Mouse (Mus musculus) retina, embryonic 14.5 days (tissue): ENCODE data around the gene Commd8.
A peak's percentile ranks its signal among the peaks of the same experiment; 100 is the strongest.

Source experiments
- DNase-seq: peaks from one replicate; pipeline ENCODE4 v3.0.0-alpha.2; 2015; ENCODE audit warnings: low spot score

Gene Commd8

DNA sequence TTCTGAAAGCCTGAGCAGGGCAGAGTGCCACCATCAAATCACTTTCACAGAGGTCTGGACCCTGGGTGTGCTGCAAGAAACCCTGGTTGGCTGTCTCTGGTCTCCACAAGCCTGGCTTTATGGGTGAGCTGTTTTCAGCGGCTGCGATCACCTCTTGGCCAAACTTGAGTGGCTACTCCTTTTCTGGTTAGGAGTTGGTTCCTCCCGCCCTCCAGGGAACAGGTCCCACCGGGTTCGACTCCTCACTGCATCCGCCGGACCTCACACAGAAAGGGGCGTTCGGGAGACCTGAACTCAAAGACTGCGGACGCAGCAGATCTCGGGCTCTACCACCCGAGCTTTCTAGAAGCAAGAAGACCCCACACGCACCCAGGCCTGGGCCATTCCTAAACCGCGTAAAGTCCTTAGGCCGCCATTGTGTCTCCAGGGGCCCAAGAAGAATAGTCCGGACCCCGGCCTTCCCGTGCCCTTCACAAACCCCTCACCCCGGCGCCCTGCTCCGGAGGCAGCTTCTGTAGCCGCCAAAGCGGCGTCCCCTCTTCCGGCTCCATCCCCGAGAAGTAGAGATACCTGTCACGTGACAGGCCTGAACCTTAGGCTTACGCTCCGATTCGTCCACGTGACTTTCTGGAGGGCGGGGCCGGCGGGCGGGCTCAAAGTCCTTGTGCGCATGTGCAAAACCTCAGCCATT is at the start of gene Commd8:
Gene Commd8 (minus strand): TSS at position 596 of the 691 bp plus-strand sequence.
- DNase-seq: peak; percentile 96

DNA sequence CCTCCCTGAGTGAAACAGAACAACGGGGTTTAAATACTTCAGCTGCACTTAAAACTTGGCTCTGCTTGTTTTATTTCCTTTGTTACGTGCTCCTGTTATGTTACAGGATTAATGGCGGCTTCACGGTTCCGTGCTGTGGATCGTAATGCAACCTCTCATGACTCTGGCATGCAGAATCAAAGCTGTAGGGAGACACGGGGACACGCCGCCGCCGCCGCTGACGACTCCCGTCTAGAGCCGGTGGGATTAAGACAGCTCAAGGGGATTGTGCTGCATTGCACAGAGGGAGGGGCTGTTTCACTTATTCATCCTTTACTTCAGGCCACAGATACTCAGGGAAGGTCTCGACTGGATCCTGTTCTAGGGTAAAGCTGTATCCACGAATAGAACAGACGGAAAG is 43.8 kb upstream of the Commd8 start:
- DNase-seq: no peak

DNA sequence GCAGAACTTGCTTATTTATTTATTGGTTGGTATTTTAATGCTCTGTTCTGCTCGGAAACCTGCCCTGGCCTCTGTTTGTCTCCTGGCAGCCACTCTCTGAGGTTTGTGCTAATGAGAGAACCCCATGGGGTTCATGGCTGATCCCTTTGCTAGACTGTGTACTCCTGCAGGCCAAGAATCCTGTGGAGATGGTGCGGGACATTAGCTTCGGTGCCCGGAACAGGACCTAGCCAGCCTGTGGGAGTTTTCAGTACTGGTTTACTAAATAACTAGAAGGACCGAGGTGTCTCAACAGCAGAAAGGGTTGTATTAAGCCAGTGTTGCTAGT is 42.8 kb upstream of the Commd8 start:
- no peak for DNase-seq

DNA sequence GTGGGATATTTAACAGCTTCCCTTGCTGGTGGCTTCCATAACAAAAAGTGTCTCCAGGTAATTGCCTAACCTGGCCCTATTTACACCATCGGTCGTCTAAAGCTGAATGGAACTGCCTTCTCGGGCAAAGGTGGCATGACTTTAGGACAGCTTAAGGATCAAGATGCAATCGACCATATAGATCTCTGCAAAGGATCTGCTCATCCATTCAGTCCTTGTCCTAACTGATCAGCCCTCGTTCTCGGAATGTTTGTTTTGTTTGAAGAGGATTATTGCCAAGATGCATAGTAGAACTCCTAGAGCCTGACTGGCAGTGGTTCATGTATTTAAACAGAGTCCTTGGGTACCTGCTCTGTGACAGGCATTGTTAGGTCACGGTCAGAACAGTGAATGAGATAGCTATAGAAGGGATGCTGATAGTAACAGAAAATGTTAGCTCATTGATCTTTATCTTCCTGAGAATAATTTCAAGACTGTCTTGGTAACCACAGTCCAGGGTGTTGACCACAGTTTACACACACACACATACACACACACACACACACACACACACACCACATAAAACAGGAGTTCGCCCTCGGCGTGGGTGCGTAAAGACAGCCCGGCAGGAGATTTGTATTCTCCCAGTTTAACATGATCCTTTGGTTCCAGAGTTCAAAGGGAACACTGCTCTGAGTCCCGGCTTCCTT is 42.3 kb upstream of the Commd8 start:
- DNase-seq: no peak

DNA sequence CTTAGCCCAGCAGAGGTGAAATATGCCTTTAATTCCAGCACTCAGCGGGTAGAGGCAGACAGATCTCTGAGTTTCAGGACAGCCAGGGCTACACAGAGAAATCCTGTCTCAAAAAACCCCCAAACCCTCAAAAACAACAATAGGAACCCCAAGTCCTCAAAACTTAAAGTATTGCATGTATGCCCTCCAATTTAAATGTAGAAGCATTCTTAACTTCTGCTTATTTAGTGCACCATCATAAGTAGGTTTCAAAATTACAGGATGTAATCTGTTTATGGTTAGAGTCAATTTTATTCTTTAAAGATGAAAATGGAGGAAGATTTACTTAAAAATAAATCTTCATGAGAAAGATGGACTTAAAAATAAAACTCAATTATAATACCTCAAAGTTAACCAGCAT is 40.5 kb upstream of the Commd8 start:
- DNase-seq: no peak

DNA sequence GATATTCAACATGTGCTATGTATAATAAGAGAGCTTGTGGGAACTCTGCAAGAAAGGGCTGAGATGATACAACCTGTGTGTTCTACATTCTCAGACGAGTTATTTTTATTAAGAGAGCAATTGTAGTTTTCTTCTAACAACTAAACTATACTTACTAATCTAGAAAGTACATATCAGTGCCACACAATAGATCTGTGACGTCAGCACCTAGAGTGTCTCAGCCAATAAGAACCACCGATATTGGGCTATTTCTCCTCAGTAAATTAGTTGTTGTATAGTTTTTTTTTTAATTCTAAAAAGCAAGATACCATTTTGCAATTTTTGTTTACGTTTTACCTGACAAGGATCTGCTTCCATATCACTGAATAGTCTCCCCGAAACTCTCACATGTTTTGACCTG is 37.3 kb upstream of the Commd8 start:
- no peak for DNase-seq

DNA sequence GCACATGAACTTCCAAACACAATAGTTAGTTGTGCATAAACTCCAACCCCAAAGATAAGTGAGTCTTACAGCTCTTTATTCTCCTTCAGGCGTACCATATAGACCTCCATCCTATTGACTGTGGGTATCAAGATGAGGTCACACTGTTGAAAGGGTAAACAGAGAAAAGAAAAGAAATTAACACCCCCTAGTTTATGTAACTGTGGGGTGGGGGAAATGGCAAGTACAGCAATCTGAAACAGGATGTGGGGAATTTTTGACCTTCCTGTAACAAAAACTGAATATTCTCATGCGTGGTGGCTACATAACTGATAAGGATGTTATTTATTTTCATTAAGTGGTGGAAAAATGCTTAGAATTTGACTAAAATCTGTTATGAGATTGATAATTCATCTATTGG is 36.5 kb upstream of the Commd8 start:
- DNase-seq: no peak

DNA sequence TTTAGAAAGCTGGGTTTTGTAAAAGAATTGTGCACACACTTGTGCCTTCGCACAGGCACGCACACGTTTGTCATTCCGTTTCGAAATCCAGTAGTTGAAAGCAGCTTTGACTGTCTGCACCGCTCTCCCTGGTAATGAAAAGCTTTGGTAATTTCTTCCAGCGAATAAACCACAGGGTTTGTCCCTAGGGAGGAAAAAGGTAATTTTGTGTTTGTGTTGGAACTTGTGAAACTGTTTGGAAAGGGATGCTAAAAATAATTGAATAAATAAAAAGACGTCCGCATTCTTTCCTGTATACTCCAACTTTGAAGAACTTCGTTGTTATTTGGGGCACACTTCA is 35.7 kb upstream of the Commd8 start:
- DNase-seq: peak; percentile 14

DNA sequence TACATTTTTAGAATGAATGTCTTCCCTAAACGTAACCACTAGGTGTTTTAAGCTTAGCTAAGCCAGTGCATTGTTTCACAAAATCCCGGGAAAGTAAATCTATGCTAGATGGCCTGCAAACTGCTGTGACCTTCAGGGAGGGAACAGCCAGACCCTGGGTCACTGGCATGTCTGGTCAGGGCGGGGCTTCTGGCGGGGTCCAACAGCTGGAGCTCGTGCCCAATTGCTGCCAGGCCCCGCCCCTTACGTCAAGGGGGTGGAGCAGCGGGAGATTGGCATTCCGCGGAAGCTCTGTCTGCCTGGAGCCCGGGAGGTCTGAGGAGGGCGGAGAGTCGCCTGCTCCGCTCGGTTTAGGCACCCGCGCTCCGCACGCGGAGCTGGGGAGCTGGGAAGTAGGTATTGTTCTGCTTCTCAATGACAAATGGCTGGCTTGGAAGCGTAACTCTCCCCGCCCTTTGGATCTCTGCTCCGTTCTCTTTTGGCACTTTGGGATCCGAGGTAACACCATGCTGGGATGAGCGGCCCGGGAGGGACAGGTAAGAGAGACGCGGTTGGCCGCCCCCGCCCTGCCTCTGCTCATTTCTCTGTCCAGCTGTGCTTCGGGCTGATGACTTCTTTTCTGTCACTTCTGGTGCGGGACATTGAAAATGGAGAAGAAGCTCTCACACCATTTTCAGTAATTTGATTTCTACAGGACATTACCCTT is 35.2 kb upstream of the Commd8 start:
- DNase-seq: peak; percentile 90

DNA sequence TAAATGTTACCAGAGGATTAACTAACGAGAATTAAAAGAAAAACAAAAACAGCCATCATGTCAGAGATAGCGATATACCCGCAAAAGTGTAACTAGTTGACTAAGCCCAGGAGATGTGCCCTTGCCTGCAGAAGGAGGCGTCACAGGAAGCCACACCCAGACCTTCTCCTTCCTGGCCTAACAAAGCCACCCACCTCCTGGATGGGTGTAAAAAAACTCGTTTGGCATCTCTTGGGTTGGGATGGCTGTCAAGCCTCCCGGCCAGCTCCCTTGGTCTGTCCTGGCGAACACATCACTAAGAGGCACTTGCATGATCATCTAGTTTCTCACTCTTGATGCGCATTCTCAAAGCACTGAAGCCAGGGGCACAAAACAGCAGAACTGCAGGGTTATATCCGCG is 34.0 kb upstream of the Commd8 start:
- no peak for DNase-seq

DNA sequence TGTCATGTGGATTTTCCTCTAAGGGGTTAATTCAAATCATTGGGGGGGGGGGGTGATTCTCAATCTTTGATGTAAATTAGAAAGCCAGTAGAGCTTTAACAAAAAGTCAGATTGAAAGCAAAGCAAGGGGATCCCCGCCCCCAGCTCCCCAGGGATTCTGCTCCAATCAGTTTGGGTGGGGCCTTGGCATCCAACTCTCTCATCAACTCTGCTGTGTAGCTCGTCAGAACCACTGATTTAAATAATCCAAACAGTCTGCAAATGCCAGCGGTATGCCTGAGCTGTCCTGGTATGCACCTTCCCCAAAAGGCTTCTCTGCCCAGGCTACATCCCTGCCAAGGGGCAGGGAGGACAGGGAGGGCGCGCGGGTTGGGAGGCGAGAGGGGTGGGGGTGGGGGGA is 33.6 kb upstream of the Commd8 start:
- no peak for DNase-seq

DNA sequence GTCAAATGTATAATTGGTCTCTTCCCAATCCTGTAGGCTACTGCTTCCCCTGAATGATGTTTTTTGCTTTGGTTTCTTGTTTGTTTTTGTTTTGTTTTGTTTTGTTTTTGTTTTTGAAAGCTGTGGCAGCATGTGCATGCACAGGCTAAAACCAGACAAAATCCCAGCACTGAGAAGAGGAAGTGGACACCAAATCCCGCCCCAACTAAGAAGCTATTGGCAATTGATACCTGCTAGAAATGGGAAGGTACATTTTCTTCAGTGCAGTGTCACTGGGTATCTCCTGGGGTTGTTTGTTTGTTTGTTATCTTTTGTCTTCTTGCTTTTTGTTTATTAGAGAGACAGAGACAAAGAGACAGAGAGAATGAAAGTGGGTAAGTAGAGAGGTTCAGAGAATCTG is 27.5 kb upstream of the Commd8 start:
- no peak for DNase-seq

DNA sequence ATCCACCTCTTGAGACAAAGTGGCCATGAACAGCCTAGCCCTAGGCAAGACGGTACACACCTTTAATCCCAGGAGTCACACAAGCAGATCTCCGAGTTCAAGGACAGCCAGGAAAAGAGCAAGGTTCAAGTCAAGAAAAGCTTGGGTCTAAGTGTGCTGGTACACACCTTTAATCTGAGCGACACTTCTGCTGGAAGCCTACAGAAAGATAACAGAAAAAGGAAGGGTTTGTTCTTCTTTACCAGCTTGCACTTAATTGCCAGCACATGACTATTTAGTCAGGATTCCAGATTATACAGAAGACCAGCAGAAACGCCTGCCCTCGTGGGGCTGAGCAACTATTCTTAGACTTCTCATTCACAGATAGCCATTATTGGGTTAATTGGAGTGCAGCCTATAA is 23.9 kb upstream of the Commd8 start:
- no peak for DNase-seq

DNA sequence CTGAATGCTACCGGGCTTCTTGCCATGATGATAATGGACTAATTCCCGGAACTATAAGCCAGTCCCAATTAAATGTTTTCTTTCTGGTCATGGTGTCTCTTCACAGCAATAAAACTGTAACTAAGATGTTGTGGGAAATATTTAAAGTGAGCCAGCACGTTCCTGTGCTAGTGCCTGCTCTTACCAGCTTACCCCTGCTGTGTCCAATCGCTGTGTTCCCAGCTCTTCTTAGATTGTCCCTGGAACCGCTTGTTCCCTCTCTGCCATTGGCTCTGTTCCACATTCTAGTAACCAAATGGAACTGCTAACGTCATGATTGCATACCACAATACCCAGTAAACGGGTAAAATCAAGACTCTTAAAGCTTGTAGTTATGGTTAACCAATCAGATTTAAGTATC is 23.2 kb upstream of the Commd8 start:
- no peak for DNase-seq

DNA sequence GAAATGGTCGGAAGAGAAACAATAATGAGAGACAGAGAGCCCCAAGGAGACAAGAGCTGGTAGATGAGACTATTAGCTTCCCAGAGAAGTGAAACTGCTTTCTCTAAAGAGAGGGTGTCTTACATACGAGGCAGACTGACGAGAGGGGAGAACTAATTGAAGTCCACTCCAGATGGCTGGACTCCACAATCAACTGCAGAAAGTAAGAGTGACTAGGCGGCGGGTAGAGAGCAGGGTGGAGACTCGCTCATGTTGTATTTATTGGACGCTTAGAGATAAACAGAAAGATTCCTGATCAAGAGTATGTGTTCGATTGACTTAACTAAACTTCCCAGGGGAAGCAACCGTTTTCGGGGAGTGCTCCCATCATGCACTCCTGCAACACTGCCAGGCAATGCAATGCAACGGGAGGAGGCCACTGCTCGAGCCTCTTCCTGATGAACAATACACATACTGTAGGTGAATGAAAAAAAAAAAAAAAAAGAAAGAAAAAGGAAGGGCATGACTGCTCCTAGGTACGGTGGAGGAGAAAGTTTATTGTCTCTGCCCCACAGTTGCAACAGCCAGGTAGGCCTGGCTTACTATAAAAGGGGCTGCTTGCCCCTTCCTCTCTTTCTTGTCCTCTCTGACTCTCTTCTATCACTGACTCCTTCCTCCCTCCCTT is 16.6 kb upstream of the Commd8 start:
- no peak for DNase-seq

DNA sequence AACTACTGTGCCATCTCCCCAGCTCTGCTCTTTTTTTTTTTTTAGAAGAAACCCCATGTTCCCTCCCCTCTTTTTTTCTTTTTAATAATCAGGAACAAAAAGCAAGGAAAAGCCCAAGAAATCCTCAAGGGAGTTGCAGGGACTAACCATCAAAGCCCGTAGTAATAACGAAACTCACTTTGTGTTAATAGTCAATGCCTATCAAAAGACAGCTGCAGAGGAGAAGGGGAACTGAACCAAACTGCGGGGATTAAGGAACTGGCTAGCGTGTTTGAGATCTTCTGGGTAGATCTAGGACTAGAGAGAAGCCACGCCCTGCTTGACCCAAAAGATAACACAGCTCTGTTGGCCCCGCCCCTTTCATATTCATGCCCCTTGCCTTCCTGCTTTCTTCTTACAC is 15.9 kb upstream of the Commd8 start:
- no peak for DNase-seq

DNA sequence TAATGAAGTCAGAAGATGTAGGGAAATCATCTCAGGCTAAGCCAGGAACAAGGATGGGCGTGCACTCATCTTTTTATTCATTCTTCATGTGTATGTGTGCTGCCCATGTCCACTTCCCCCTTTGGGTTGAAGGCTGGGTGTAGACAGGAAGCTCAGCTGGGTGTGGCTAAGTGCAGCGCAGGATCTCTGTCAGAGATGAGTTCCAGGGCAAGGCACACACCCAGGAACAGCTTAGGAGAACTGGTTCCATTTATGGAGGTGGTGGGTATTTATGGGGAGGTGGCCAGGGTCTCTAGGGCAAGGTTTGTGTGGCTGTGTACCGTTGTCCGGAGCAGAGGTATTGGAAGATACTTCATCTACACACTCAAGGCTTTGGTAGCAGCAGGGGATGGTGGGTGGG is 14.8 kb upstream of the Commd8 start:
- DNase-seq: no peak

DNA sequence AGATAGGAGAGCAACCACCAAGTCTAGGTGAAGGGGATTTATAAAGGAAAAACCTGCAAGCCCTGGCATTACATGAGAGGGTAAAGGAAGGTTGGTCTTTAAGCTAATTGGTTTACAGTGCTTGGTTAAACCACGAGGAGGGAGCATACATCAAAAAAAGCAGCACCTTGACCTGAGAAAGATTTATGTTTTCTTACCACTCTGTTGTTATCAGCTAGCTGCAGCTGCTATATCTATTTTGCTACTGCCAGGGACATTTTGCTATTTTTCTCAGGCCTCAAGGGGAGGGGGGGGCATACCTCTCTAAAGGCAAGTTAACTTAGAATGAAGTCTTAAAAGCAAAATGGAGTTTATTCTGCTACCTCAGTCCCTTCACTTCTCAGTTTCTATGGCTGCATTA is 13.2 kb upstream of the Commd8 start:
- DNase-seq: no peak

DNA sequence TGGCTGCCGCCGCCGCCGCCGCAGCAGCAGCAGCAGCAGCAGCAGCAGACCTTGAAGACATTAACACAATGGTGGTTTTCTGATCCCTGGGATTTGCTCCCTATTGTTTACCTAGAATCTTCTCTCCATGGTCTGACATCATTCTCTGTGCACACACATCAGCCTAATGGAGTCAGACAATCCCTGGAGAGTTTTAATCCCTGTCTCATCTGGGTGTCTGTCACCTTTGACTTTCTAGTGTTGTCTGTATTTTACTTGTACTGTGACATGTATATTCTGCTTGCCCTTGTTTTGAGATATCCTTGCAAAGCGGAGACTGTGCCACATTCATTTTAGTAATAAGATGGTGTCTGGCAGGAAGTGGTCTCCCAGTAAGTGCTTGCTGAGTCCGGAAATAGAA is 7.5 kb upstream of the Commd8 start:
- peak; percentile 76 for DNase-seq

DNA sequence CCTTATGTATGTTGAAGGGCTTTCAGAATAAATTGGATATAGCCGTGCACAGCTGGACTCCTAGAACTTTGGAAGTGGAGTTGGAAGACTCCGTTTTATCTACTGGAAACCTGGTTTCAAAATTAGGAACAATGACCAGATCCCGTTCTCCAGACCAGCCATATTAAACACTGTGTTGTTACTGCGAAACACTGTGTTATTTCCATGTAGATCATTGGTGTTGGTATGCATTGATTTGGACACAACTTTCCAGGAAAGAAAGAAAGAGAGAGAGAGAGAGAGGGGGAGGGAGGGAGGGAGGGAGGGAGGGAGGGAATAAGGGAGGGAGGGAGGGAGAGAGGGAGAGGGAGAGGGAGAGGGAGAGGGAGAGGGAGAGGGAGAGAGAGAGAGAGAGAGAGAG is 7.1 kb upstream of the Commd8 start:
- DNase-seq: no peak

DNA sequence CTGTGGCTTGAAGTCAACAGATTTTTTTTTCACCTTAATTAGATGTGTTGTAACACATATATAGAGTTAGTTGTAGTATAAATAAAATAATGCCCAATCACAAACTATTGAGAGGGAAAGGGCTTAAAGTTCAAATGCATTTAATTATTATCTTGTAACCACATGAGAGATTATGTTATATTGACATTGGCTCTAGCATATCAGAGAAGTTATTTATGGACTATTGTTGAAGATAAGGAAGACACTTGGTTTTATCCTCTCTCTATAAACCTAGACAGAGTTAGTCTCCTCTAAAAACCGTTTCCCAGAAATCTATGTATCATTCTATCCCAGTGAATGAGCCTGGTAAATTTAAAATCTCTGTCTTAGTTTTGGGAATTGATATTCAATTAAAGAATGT is 5.5 kb upstream of the Commd8 start:
- no peak for DNase-seq

DNA sequence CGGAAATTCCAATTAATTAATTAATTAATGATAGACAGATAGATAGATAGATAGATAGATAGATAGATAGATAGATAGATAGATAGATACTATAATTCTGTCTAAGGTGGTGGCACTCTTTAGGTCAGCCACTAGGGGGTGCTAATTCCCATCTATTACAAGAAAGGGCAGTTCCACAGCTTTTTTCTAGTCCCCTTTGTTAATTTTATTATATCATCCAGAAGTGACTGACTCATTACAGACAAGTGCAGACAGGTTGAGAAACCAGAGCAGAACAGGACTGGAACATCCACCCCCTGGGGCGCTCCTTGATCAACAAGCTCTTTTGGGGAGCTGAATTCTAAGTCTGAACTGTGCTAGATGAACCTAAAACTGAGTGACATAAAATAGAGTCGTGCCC is 4.7 kb upstream of the Commd8 start:
- DNase-seq: peak; percentile 82

DNA sequence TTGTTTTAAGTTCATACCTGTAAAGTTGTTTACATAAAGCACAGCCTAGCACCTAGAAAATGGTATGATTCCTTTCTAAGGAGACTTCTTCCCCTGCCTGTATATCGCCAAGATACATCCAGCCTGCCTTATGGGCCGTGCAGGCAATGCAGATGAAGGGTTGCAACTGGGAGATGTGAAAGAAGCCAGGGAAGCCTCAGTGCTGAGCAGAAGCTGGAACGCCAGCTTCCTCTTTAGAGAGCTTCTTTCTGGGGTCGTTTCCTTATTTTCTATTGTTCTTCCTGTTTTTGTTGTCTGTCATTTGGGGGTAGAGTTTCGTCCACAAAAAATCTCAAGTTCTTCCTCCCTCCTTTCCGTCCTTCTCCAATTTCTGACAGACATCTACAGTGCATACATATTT is 2.1 kb upstream of the Commd8 start:
- DNase-seq: no peak
